ENCODE assay signal across 21 mouse cellular contexts in genomic region chr15:63081972-63082371, GRCm38 (mm10).
DNase-seq lines count a peak whose midpoint lies in the region; ATAC-seq lines count a peak whose summit lies in the region.
"Had no signal": no experiment of that assay in that cellular context is flagged by ENCODE, and none has a peak within 500 bp of the region (broad histone marks: within the 10 kb centered on the region; RNA-seq: fewer than 3 reads in every experiment).

No protein-coding gene starts in this region.

- no peak overlapping the region for H3K4me2 ChIP-seq in kidney, embryonic 15.5 days
- H3K4me2 ChIP-seq: heart, embryonic 13.5 days; limb, embryonic 13.5 days; liver, embryonic 15.5 days; midbrain, embryonic 13.5 days; stomach, embryonic 15.5 days had no signal

- H3K9me3 ChIP-seq in kidney, embryonic 15.5 days (replicated peaks), result no peaks in the 10 kb centered on the region
- H3K9me3 ChIP-seq: heart, embryonic 13.5 days; limb, embryonic 13.5 days; liver, embryonic 15.5 days; midbrain, embryonic 13.5 days; stomach, embryonic 15.5 days had no signal

- peak; percentile 25 to 26 for DNase-seq in cerebellum, postnatal 10 days
- no peak for DNase-seq in cerebellum, postnatal 36 days
- DNase-seq in left cerebral cortex, postnatal 14 days (ENCODE audit: low spot score in 2 of 2), result peak; percentile 23
- no peak for DNase-seq in left cerebral cortex, adult 11 months (ENCODE audit: low spot score)
- DNase-seq in layer of hippocampus, adult 9-10 months (ENCODE audit: low spot score), result peak; percentile 69
- peak; percentile 16 for DNase-seq in right cerebral cortex, postnatal 25 days
- DNase-seq in gastrocnemius, postnatal 25 days, result no peak
- DNase-seq: adrenal gland, postnatal 25 days; gastrocnemius, postnatal 10 days; kidney, adult 8-10 months; kidney, postnatal 4 days; thymus, postnatal 25 days had no signal

- no peak overlapping the region for H3K27ac ChIP-seq in kidney, embryonic 15.5 days
- H3K27ac ChIP-seq: heart, embryonic 13.5 days; limb, embryonic 13.5 days; liver, embryonic 15.5 days; macrophage; midbrain, embryonic 13.5 days; stomach, embryonic 15.5 days had no signal

- H3K4me1 ChIP-seq in kidney, embryonic 15.5 days, result no peaks in the 10 kb centered on the region
- H3K4me1 ChIP-seq: heart, embryonic 13.5 days; limb, embryonic 13.5 days; liver, embryonic 15.5 days; midbrain, embryonic 13.5 days; stomach, embryonic 15.5 days had no signal

- intact Hi-C loops in left cerebral cortex, postnatal 14 days (cut with DNase I), result no loop called here

- no peaks in the 10 kb centered on the region for H3K27me3 ChIP-seq in kidney, embryonic 15.5 days
- H3K27me3 ChIP-seq: CH12.LX; heart, embryonic 13.5 days; limb, embryonic 13.5 days; liver, embryonic 15.5 days; midbrain, embryonic 13.5 days; stomach, embryonic 15.5 days had no signal

- H3K4me3 ChIP-seq in kidney, embryonic 15.5 days (replicated peaks), result no peak overlapping the region
- H3K4me3 ChIP-seq: heart, embryonic 13.5 days; limb, embryonic 13.5 days; liver, embryonic 15.5 days; midbrain, embryonic 13.5 days; myocyte; stomach, embryonic 15.5 days had no signal

- H3K9ac ChIP-seq in kidney, embryonic 15.5 days, result no peak overlapping the region
- H3K9ac ChIP-seq: heart, embryonic 13.5 days; limb, embryonic 13.5 days; liver, embryonic 15.5 days; midbrain, embryonic 13.5 days; stomach, embryonic 15.5 days had no signal

- no peaks in the 10 kb centered on the region for H3K36me3 ChIP-seq in kidney, embryonic 15.5 days
- H3K36me3 ChIP-seq: heart, embryonic 13.5 days; limb, embryonic 13.5 days; liver, embryonic 15.5 days; midbrain, embryonic 13.5 days; stomach, embryonic 15.5 days had no signal

- ATAC-seq in kidney, embryonic 15.5 days (replicated peaks; ENCODE audit: low FRiP score), result no peak
- ATAC-seq: midbrain, embryonic 13.5 days had no signal

Comparison
In these comparisons a context has a peak if more than half of its experiments do, and no peak if none do; other contexts are left out.
1. DNase-seq: peak in cerebellum, postnatal 10 days (2 of 2), left cerebral cortex, postnatal 14 days (2 of 2), layer of hippocampus, adult 9-10 months (single experiment) and right cerebral cortex, postnatal 25 days (single experiment); none in cerebellum, postnatal 36 days (0 of 2), left cerebral cortex, adult 11 months (single experiment) and gastrocnemius, postnatal 25 days (single experiment).